Mouse (Mus musculus): ENCODE results near the gene Zmym6. TPM values are rescaled to one million over a fixed set of nuclear protein-coding genes. Genes with fewer than 3 reads are reported as not detected.
A peak's percentile ranks its signal among the peaks of the same experiment; 100 is the strongest.

Zmym6 gene
- total RNA-seq, 1 experiment = 18.1 TPM

- in situ Hi-C loops (cut with MboI; ENCODE audit: low sequenced_read_pairs in 2 of 2, unreplicated experiment in 2 of 2) = no loop called here
- TF ChIP-seq CHD2 (IDR thresholded peaks at IDR 0.05; ENCODE audit: low read depth, low read length) = no peak
- no peak for TF ChIP-seq ZC3H11A (IDR thresholded peaks at IDR 0.05; ENCODE audit: borderline replicate concordance, low read depth, low read length)
- no peak for TF ChIP-seq HCFC1 (IDR thresholded peaks at IDR 0.05; ENCODE audit: borderline replicate concordance, insufficient read depth, low read length)
These were observed 3.6 kb downstream of the Zmym6 start for GRCm38 (mm10) chr4:127080806-127081205.

GRCm38 (mm10) chr4:127083131-127083530, 5.9 kb downstream of the Zmym6 start:
- no peaks in the 10 kb centered on the region for H3K36me3 ChIP-seq (ENCODE audit: control insufficient read depth, insufficient read depth, low read length, poor library complexity, severe bottlenecking)
- H3K9ac ChIP-seq (ENCODE audit: insufficient read depth, low read depth, low read length, poor library complexity, severe bottlenecking) = no peak overlapping the region
- H3K27ac ChIP-seq (ENCODE audit: insufficient read depth, low read depth, low read length, poor library complexity, severe bottlenecking) = no peak overlapping the region
- no peaks in the 10 kb centered on the region for H3K9me3 ChIP-seq (ENCODE audit: control insufficient read depth, insufficient read depth, low read depth, low read length)
- in situ Hi-C loops (cut with MboI; ENCODE audit: low sequenced_read_pairs in 2 of 2, unreplicated experiment in 2 of 2) = no loop called here
- H3K4me1 ChIP-seq (ENCODE audit: control insufficient read depth in 2 of 2, insufficient read depth in 2 of 2, low read length in 2 of 2, poor library complexity in 1 of 2) = peaks cover 0 to 2% of the 10 kb centered on the region in 2 experiments; a peak in 2 of 4 replicates
- no peak for DNase-seq (ENCODE audit: low read depth, low spot score)
- TF ChIP-seq HCFC1 (IDR thresholded peaks at IDR 0.05; ENCODE audit: borderline replicate concordance, insufficient read depth, low read length) (no peak), ZC3H11A (IDR thresholded peaks at IDR 0.05; ENCODE audit: borderline replicate concordance, low read depth, low read length) (no peak), ZNF384 (IDR thresholded peaks at IDR 0.05; ENCODE audit: low read depth, low read length) (no peak), CHD2 (IDR thresholded peaks at IDR 0.05; ENCODE audit: low read depth, low read length) (no peak), MAFK (IDR thresholded peaks at IDR 0.05; ENCODE audit: insufficient read depth, low read depth, low read length) (no peak)
- no peak overlapping the region for H3K4me3 ChIP-seq (ENCODE audit: insufficient read depth in 1 of 2, low read depth in 1 of 2, low read length in 2 of 2, poor library complexity in 1 of 2, severe bottlenecking in 1 of 2)

More at GRCm38 (mm10) chr4:127080806-127081205, 3.6 kb downstream of the Zmym6 start:
- Histone ChIP-seq H3K9ac (ENCODE audit: insufficient read depth, low read depth, low read length, poor library complexity, severe bottlenecking) (no peak overlapping the region), H3K4me3 (ENCODE audit: insufficient read depth in 1 of 2, low read depth in 1 of 2, low read length in 2 of 2, poor library complexity in 1 of 2, severe bottlenecking in 1 of 2) (no peak overlapping the region), H3K4me1 (ENCODE audit: control insufficient read depth in 2 of 2, insufficient read depth in 2 of 2, low read length in 2 of 2, poor library complexity in 1 of 2) (peaks cover 2 to 3% of the 10 kb centered on the region in 2 experiments; a peak in 2 of 4 replicates), H3K36me3 (ENCODE audit: control insufficient read depth, insufficient read depth, low read length, poor library complexity, severe bottlenecking) (no peaks in the 10 kb centered on the region), H3K9me3 (ENCODE audit: control insufficient read depth, insufficient read depth, low read depth, low read length) (no peaks in the 10 kb centered on the region), H3K27ac (ENCODE audit: insufficient read depth, low read depth, low read length, poor library complexity, severe bottlenecking) (no peak overlapping the region)
- DNase-seq (ENCODE audit: low read depth, low spot score) = peak; percentile 24

GRCm38 (mm10) chr4:127085761-127086160, 8.6 kb downstream of the Zmym6 start:
- Histone ChIP-seq H3K36me3 (ENCODE audit: control insufficient read depth, insufficient read depth, low read length, poor library complexity, severe bottlenecking) (peaks cover 6% of the 10 kb centered on the region), H3K4me3 (ENCODE audit: insufficient read depth in 1 of 2, low read depth in 1 of 2, low read length in 2 of 2, poor library complexity in 1 of 2, severe bottlenecking in 1 of 2) (no peak overlapping the region), H3K27ac (ENCODE audit: insufficient read depth, low read depth, low read length, poor library complexity, severe bottlenecking) (no peak overlapping the region), H3K9ac (ENCODE audit: insufficient read depth, low read depth, low read length, poor library complexity, severe bottlenecking) (no peak overlapping the region), H3K4me1 (ENCODE audit: control insufficient read depth in 2 of 2, insufficient read depth in 2 of 2, low read length in 2 of 2, poor library complexity in 1 of 2) (no peaks in the 10 kb centered on the region), H3K9me3 (ENCODE audit: control insufficient read depth, insufficient read depth, low read depth, low read length) (no peaks in the 10 kb centered on the region)
- TF ChIP-seq HCFC1 (IDR thresholded peaks at IDR 0.05; ENCODE audit: borderline replicate concordance, insufficient read depth, low read length) (no peak), CHD2 (IDR thresholded peaks at IDR 0.05; ENCODE audit: low read depth, low read length) (no peak), MAFK (IDR thresholded peaks at IDR 0.05; ENCODE audit: insufficient read depth, low read depth, low read length) (no peak), ZC3H11A (IDR thresholded peaks at IDR 0.05; ENCODE audit: borderline replicate concordance, low read depth, low read length) (no peak), ZNF384 (IDR thresholded peaks at IDR 0.05; ENCODE audit: low read depth, low read length) (no peak)
- in situ Hi-C loops (cut with MboI; ENCODE audit: low sequenced_read_pairs in 2 of 2, unreplicated experiment in 2 of 2) = no loop called here
- DNase-seq (ENCODE audit: low read depth, low spot score) = no peak

- no peaks in the 10 kb centered on the region for H3K9me3 ChIP-seq (ENCODE audit: control insufficient read depth, insufficient read depth, low read depth, low read length)
- peaks cover 12% of the 10 kb centered on the region for H3K36me3 ChIP-seq (ENCODE audit: control insufficient read depth, insufficient read depth, low read length, poor library complexity, severe bottlenecking)
- DNase-seq (ENCODE audit: low read depth, low spot score) = no peak
- in situ Hi-C loops (cut with MboI; ENCODE audit: low sequenced_read_pairs in 2 of 2, unreplicated experiment in 2 of 2) = no loop called here
- H3K9ac ChIP-seq (ENCODE audit: insufficient read depth, low read depth, low read length, poor library complexity, severe bottlenecking) = no peak overlapping the region
- TF ChIP-seq MAFK (IDR thresholded peaks at IDR 0.05; ENCODE audit: insufficient read depth, low read depth, low read length) (peak; percentile 58; the same call in 1 of the 2 replicates), HCFC1 (IDR thresholded peaks at IDR 0.05; ENCODE audit: borderline replicate concordance, insufficient read depth, low read length) (no peak)
- no peak overlapping the region for H3K4me3 ChIP-seq (ENCODE audit: insufficient read depth in 1 of 2, low read depth in 1 of 2, low read length in 2 of 2, poor library complexity in 1 of 2, severe bottlenecking in 1 of 2)
- no peaks in the 10 kb centered on the region for H3K4me1 ChIP-seq (ENCODE audit: control insufficient read depth in 2 of 2, insufficient read depth in 2 of 2, low read length in 2 of 2, poor library complexity in 1 of 2)
- H3K27ac ChIP-seq (ENCODE audit: insufficient read depth, low read depth, low read length, poor library complexity, severe bottlenecking) = no peak overlapping the region
These were observed 14.0 kb downstream of the Zmym6 start for GRCm38 (mm10) chr4:127091188-127091587.

- DNase-seq (ENCODE audit: low read depth, low spot score) = no peak
- Histone ChIP-seq H3K9ac (ENCODE audit: insufficient read depth, low read depth, low read length, poor library complexity, severe bottlenecking) (no peak overlapping the region), H3K27ac (ENCODE audit: insufficient read depth, low read depth, low read length, poor library complexity, severe bottlenecking) (no peak overlapping the region), H3K4me3 (ENCODE audit: insufficient read depth in 1 of 2, low read depth in 1 of 2, low read length in 2 of 2, poor library complexity in 1 of 2, severe bottlenecking in 1 of 2) (no peak overlapping the region), H3K36me3 (ENCODE audit: control insufficient read depth, insufficient read depth, low read length, poor library complexity, severe bottlenecking) (peaks cover 6% of the 10 kb centered on the region; the same call in 1 of the 2 replicates), H3K9me3 (ENCODE audit: control insufficient read depth, insufficient read depth, low read depth, low read length) (no peaks in the 10 kb centered on the region), H3K4me1 (ENCODE audit: control insufficient read depth in 2 of 2, insufficient read depth in 2 of 2, low read length in 2 of 2, poor library complexity in 1 of 2) (no peaks in the 10 kb centered on the region)
- in situ Hi-C loops (cut with MboI; ENCODE audit: low sequenced_read_pairs in 2 of 2, unreplicated experiment in 2 of 2) = no loop called here
- TF ChIP-seq HCFC1 (IDR thresholded peaks at IDR 0.05; ENCODE audit: borderline replicate concordance, insufficient read depth, low read length) (no peak), MAFK (IDR thresholded peaks at IDR 0.05; ENCODE audit: insufficient read depth, low read depth, low read length) (no peak), ZC3H11A (IDR thresholded peaks at IDR 0.05; ENCODE audit: borderline replicate concordance, low read depth, low read length) (no peak), ZNF384 (IDR thresholded peaks at IDR 0.05; ENCODE audit: low read depth, low read length) (no peak), CHD2 (IDR thresholded peaks at IDR 0.05; ENCODE audit: low read depth, low read length) (no peak)
These were observed 17.9 kb downstream of the Zmym6 start for GRCm38 (mm10) chr4:127095090-127095489.
